Mouse (Mus musculus) embryonic facial prominence, embryonic 14.5 days (tissue): ENCODE results near the gene Hook2. TPM values are rescaled to one million over a fixed set of nuclear protein-coding genes. Genes with fewer than 3 reads are reported as not detected.
A peak's percentile ranks its signal among the peaks of the same experiment; 100 is the strongest.

Source experiments
- ATAC-seq: fragments of 200-750 bp; cut with Nextera tagmentation; 2 replicates; pipeline ENCODE4 v1.8.0; 2017; ENCODE audit warnings: low read depth, moderate number of reproducible peaks, moderate TSS enrichment
- DNase-seq: peaks from one replicate; pipeline ENCODE4 v3.0.0-alpha.2; 2015; ENCODE audit warnings: low spot score
- H3K27ac ChIP-seq: fragments of 300-500 bp; sonication (generic); replicated peaks from 2 replicates; pipeline ENCODE4 v1.5.1; 2014; ENCODE audit warnings: low read depth, mild to moderate bottlenecking, low read length, moderate library complexity
- H3K27me3 ChIP-seq: fragments of 300-500 bp; sonication (generic); replicated peaks from 2 replicates; pipeline ENCODE4 v1.6.1; 2014; ENCODE audit warnings: low read length; ENCODE audit not compliant: control insufficient read depth, insufficient read depth
- H3K36me3 ChIP-seq: fragments of 300-500 bp; sonication (generic); 2 replicates; pipeline ENCODE4 v1.6.1; 2014; ENCODE audit warnings: low read length, mixed read lengths; ENCODE audit not compliant: control insufficient read depth, insufficient read depth
- H3K4me1 ChIP-seq: fragments of 300-500 bp; sonication (generic); 2 replicates; pipeline ENCODE4 v1.6.1; 2014; ENCODE audit warnings: antibody characterized with exemption, low read length; ENCODE audit not compliant: control insufficient read depth, insufficient read depth
- H3K4me2 ChIP-seq: fragments of 300-500 bp; sonication (generic); 2 replicates; pipeline ENCODE4 v1.6.1; 2014; ENCODE audit warnings: low read depth, mild to moderate bottlenecking, low read length, moderate library complexity, mixed read lengths
- H3K4me3 ChIP-seq: fragments of 300-500 bp; sonication (generic); 2 replicates; pipeline ENCODE4 v1.5.1; 2014; ENCODE audit warnings: low read depth, mild to moderate bottlenecking, low read length
- H3K9ac ChIP-seq: fragments of 300-500 bp; sonication (generic); 2 replicates; pipeline ENCODE4 v1.6.1; 2014; ENCODE audit warnings: low read depth, mild to moderate bottlenecking, low read length, moderate library complexity, mixed read lengths
- H3K9me3 ChIP-seq: fragments of 300-500 bp; sonication (generic); 2 replicates; pipeline ENCODE4 v1.6.1; 2016; ENCODE audit warnings: low read length; ENCODE audit not compliant: control insufficient read depth
- WGBS: fragments of 180-500 bp; shearing (Covaris S2); extraction: QIAGEN DNeasy Blood & Tissue Kit; methylation state at CpG from one replicate; pipeline ENCODE4 v1.1.7; 2014; 5-methylcytosine and 5-hydroxymethylcytosine counted together
- polyA plus RNA-seq: library from polyadenylated mRNA; unstranded; fragments of >200 nt; fragmentation: Nextera tagmentation; extraction: Ambion mirVana; gene quantifications from 2 replicates; pipeline ENCODE4 v1.2.1, GENCODE M21; 2014

The Hook2 gene
- polyA plus RNA-seq, 1 experiment from 2014 or later = 13.1 TPM

GRCm38 (mm10) chr8:85007686-85008085, 17.3 kb downstream of the Hook2 start:
- no peak overlapping the region for H3K9ac ChIP-seq
- no peak for DNase-seq
- 16% methylated on average over 18 of the region's 25 CpGs for WGBS
- no peaks in the 10 kb centered on the region for H3K4me1 ChIP-seq
- no peaks in the 10 kb centered on the region for H3K36me3 ChIP-seq
- H3K27me3 ChIP-seq = peaks cover 38% of the 10 kb centered on the region
- no peaks in the 10 kb centered on the region for H3K9me3 ChIP-seq
- no peak overlapping the region for H3K4me3 ChIP-seq
- ATAC-seq = no peak
- H3K27ac ChIP-seq = no peak overlapping the region
- H3K4me2 ChIP-seq = no peak overlapping the region

- ATAC-seq (no peak), DNase-seq (no peak)
- Histone ChIP-seq H3K4me2 (no peak overlapping the region), H3K4me3 (no peak overlapping the region), H3K27ac (no peak overlapping the region), H3K9me3 (no peaks in the 10 kb centered on the region), H3K4me1 (no peaks in the 10 kb centered on the region; the same call in 1 of the 2 replicates), H3K27me3 (peaks cover 52% of the 10 kb centered on the region), H3K36me3 (no peaks in the 10 kb centered on the region), H3K9ac (no peak overlapping the region)
- 15% methylated on average over 28 of the region's 28 CpGs for WGBS
These were observed 20.8 kb downstream of the Hook2 start for GRCm38 (mm10) chr8:85011242-85011641.

- Histone ChIP-seq H3K36me3 (peaks cover 9% of the 10 kb centered on the region), H3K27me3 (peaks cover 42% of the 10 kb centered on the region), H3K9ac (peak overlapping the region; percentile 48), H3K4me3 (peak overlapping the region; percentile 31), H3K4me2 (peak overlapping the region; percentile 57), H3K27ac (no peak overlapping the region), H3K4me1 (no peaks in the 10 kb centered on the region; the same call in 1 of the 2 replicates), H3K9me3 (no peaks in the 10 kb centered on the region)
- DNase-seq = peak; percentile 90
- peak; percentile 81 for ATAC-seq
- 5% methylated on average over 25 of the region's 26 CpGs for WGBS
These were observed 22.9 kb downstream of the Hook2 start for GRCm38 (mm10) chr8:85013230-85013840.

- Histone ChIP-seq H3K27ac (no peak within 1 kb of the TSS), H3K4me2 (peak within 1 kb of the TSS; percentile 57), H3K9me3 (no peaks in the 10 kb centered on the region), H3K27me3 (peaks cover 34% of the 10 kb centered on the region), H3K4me3 (peak within 1 kb of the TSS; percentile 31), H3K36me3 (peaks cover 20% of the 10 kb centered on the region), H3K4me1 (no peaks in the 10 kb centered on the region; the same call in 1 of the 2 replicates), H3K9ac (peak within 1 kb of the TSS; percentile 48)
- DNase-seq (no peak), ATAC-seq (no peak)
- WGBS = 43% methylated on average over 2 of the region's 2 CpGs
These were observed 24.0 kb downstream of the Hook2 start, which contains the start of gene Best2 for GRCm38 (mm10) chr8:85014431-85014830. TSS of gene Best2 (minus strand) at chr8:85014531.

GRCm38 (mm10) chr8:85016724-85017123, 26.3 kb downstream of the Hook2 start:
- peaks cover 38% of the 10 kb centered on the region for H3K36me3 ChIP-seq
- ATAC-seq = no peak
- H3K9me3 ChIP-seq = no peaks in the 10 kb centered on the region
- no peaks in the 10 kb centered on the region; the same call in 1 of the 2 replicates for H3K4me1 ChIP-seq
- no peak for DNase-seq
- H3K9ac ChIP-seq = no peak overlapping the region
- no peak overlapping the region for H3K4me2 ChIP-seq
- no peak overlapping the region; the same call in 1 of the 2 replicates for H3K27ac ChIP-seq
- peaks cover 19% of the 10 kb centered on the region for H3K27me3 ChIP-seq
- no peak overlapping the region for H3K4me3 ChIP-seq
- 70% methylated on average over 10 of the region's 10 CpGs for WGBS

- no peaks in the 10 kb centered on the region for H3K9me3 ChIP-seq
- DNase-seq = peak; percentile 34
- H3K4me2 ChIP-seq = no peak overlapping the region
- H3K27me3 ChIP-seq = peaks cover 17% of the 10 kb centered on the region
- no peak overlapping the region for H3K4me3 ChIP-seq
- 40% methylated on average over 5 of the region's 5 CpGs for WGBS
- H3K36me3 ChIP-seq = peaks cover 43% of the 10 kb centered on the region
- no peak overlapping the region for H3K9ac ChIP-seq
- no peaks in the 10 kb centered on the region; the same call in 1 of the 2 replicates for H3K4me1 ChIP-seq
- ATAC-seq = peak; percentile 31
- H3K27ac ChIP-seq = no peak overlapping the region; the same call in 1 of the 2 replicates
These were observed 26.8 kb downstream of the Hook2 start for GRCm38 (mm10) chr8:85017209-85017608.

- Histone ChIP-seq H3K27me3 (no peaks in the 10 kb centered on the region), H3K9ac (no peak overlapping the region), H3K4me1 (peaks cover 4% of the 10 kb centered on the region; the same call in 1 of the 2 replicates), H3K4me2 (no peak overlapping the region), H3K27ac (no peak overlapping the region), H3K4me3 (no peak overlapping the region), H3K9me3 (no peaks in the 10 kb centered on the region), H3K36me3 (peaks cover 61% of the 10 kb centered on the region)
- DNase-seq = no peak
- WGBS = 89% methylated on average over 3 of the region's 3 CpGs
- ATAC-seq = no peak
These were observed 31.2 kb downstream of the Hook2 start for GRCm38 (mm10) chr8:85021514-85022055.

- Histone ChIP-seq H3K27ac (no peak overlapping the region), H3K36me3 (peaks cover 48% of the 10 kb centered on the region)
- WGBS = 96% methylated on average over 3 of the region's 3 CpGs
These were observed 33.4 kb downstream of the Hook2 start for GRCm38 (mm10) chr8:85023846-85024245.

More at GRCm38 (mm10) chr8:85023846-85024245, 33.4 kb downstream of the Hook2 start:
- no peak overlapping the region for H3K9ac ChIP-seq
- DNase-seq (no peak), ATAC-seq (no peak)
- peak overlapping the region; percentile 81; the same call in 1 of the 2 replicates for H3K4me3 ChIP-seq
- no peaks in the 10 kb centered on the region for H3K9me3 ChIP-seq
- H3K4me1 ChIP-seq = peaks cover 14% of the 10 kb centered on the region
- peak overlapping the region; percentile 63 for H3K4me2 ChIP-seq
- H3K27me3 ChIP-seq = no peaks in the 10 kb centered on the region
